Mouse (Mus musculus) myocyte (in vitro differentiated cells): ENCODE measurements at regions not wholly inside any gene's neighbourhood (a gene's known extent, or its start where the extent isn't known, plus 50 kb on each side); places are given as distances from the start of the nearest gene placed in this dataset.

Experiments
- CEBPB ChIP-seq: IDR thresholded peaks from 2 replicates; pipeline ENCODE4 v1.6.1; 2011; ENCODE audit warnings: mild to moderate bottlenecking, moderate library complexity; ENCODE audit not compliant: poor library complexity, insufficient read depth, severe bottlenecking
- POLR2A ChIP-seq: IDR thresholded peaks from one replicate; pipeline ENCODE4 v1.6.1; 2011; ENCODE audit warnings: low read depth, mild to moderate bottlenecking, control low read depth, moderate library complexity; ENCODE audit not compliant: insufficient read length
- POLR2AphosphoS2 ChIP-seq: IDR thresholded peaks from one replicate; pipeline ENCODE4 v1.6.1; 2011; ENCODE audit warnings: low read depth, control low read depth; ENCODE audit not compliant: insufficient read length
- USF1 ChIP-seq: IDR thresholded peaks from one replicate; pipeline ENCODE4 v1.6.1; 2011; ENCODE audit warnings: low read depth, mild to moderate bottlenecking, control low read depth, moderate library complexity

- no peak for TF ChIP-seq POLR2A
- no peak for TF ChIP-seq USF1
- TF ChIP-seq POLR2AphosphoS2 = no peak
- TF ChIP-seq CEBPB = no peak
Measured at GRCm38 (mm10) chr16:57928301-57928700, 173.8 kb upstream of the Col8a1 start.
